Mouse (Mus musculus) thymus, adult 2 months (tissue): ENCODE measurements around the gene Dnmt3a.

ENCODE experiments used
- CTCF ChIP-seq: fragments of 200-500 bp; IDR thresholded peaks from 2 replicates; pipeline ENCODE4 v1.5.1; 2012; ENCODE audit warnings: mild to moderate bottlenecking, control low read depth, low read length, moderate library complexity, borderline replicate concordance; ENCODE audit not compliant: control insufficient read depth, poor library complexity, insufficient read depth; ENCODE audit errors: extremely low read depth
- POLR2A ChIP-seq: fragments of 200-500 bp; IDR thresholded peaks from 2 replicates; pipeline ENCODE4 v1.6.1; 2012; ENCODE audit warnings: mild to moderate bottlenecking, low read length, control low read depth, moderate library complexity; ENCODE audit not compliant: control insufficient read depth, poor library complexity, insufficient read depth; ENCODE audit errors: extremely low read depth

DNA sequence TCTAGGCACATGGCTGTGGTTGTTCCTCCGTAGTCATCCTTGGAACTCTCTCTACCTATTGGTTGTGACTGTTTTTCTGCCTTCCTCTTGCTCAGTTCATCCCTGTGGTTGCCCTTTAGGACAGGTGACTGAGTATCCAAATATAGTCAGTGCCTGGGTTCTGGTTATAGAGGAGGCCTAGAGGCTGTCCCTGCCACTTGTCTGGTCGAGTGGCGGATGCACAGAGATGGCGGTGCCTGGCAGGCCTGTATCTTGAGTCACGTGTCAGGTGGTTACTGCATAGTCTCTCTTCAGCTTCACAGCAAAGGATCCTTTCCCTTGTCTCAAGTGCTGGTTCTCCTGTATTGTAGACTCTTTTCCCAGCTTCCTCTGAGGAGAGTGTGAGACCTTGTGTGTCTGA lies 22.0 kb downstream of the Dnmt3a start:
- TF ChIP-seq CTCF (no peak), POLR2A (no peak)
